Mouse (Mus musculus) stomach, embryonic 15.5 days (tissue): ENCODE data around the gene Epha3. TPM values are rescaled to one million over a fixed set of nuclear protein-coding genes. Genes with fewer than 3 reads are reported as not detected.

Experiments used
- ATAC-seq: fragments of 200-750 bp; cut with Nextera tagmentation; 2 replicates; pipeline ENCODE4 v1.8.0; 2017; ENCODE audit warnings: low read depth, moderate number of reproducible peaks, moderate TSS enrichment; ENCODE audit not compliant: insufficient read depth, low FRiP score
- H3K27ac ChIP-seq: fragments of 300-500 bp; sonication (generic); 2 replicates; pipeline ENCODE4 v1.5.1; 2015; ENCODE audit warnings: mild to moderate bottlenecking, inconsistent platforms
- H3K27me3 ChIP-seq: fragments of 300-500 bp; sonication (generic); replicated peaks from 2 replicates; pipeline ENCODE4 v1.6.1; 2015; ENCODE audit warnings: inconsistent platforms
- H3K36me3 ChIP-seq: fragments of 300-500 bp; sonication (generic); 2 replicates; pipeline ENCODE4 v1.6.1; 2015; ENCODE audit warnings: inconsistent platforms
- H3K4me1 ChIP-seq: fragments of 300-500 bp; sonication (generic); 2 replicates; pipeline ENCODE4 v1.6.1; 2015; ENCODE audit warnings: inconsistent platforms
- H3K4me2 ChIP-seq: fragments of 300-500 bp; sonication (generic); 2 replicates; pipeline ENCODE4 v1.6.1; 2015; ENCODE audit warnings: mild to moderate bottlenecking, inconsistent platforms
- H3K4me3 ChIP-seq: fragments of 300-500 bp; sonication (generic); replicated peaks from 2 replicates; pipeline ENCODE4 v1.5.1; 2015; ENCODE audit warnings: inconsistent platforms
- H3K9ac ChIP-seq: fragments of 300-500 bp; sonication (generic); 2 replicates; pipeline ENCODE4 v1.6.1; 2015; ENCODE audit warnings: inconsistent platforms
- H3K9me3 ChIP-seq: fragments of 300-500 bp; sonication (generic); 2 replicates; pipeline ENCODE4 v1.6.1; 2016; ENCODE audit warnings: inconsistent platforms
- WGBS: fragments of 180-500 bp; shearing (Covaris S2); methylation state at CpG from one replicate; pipeline ENCODE4 v1.1.7; 2015; 5-methylcytosine and 5-hydroxymethylcytosine counted together
- polyA plus RNA-seq: library from polyadenylated mRNA; unstranded; fragments of >200 nt; fragmentation: Nextera tagmentation; extraction: Ambion mirVana; gene quantifications from 2 replicates; pipeline ENCODE4 v1.2.1, GENCODE M21; 2015

Gene Epha3
- polyA plus RNA-seq, 1 experiment from 2014 or later: 14.8 TPM

DNA sequence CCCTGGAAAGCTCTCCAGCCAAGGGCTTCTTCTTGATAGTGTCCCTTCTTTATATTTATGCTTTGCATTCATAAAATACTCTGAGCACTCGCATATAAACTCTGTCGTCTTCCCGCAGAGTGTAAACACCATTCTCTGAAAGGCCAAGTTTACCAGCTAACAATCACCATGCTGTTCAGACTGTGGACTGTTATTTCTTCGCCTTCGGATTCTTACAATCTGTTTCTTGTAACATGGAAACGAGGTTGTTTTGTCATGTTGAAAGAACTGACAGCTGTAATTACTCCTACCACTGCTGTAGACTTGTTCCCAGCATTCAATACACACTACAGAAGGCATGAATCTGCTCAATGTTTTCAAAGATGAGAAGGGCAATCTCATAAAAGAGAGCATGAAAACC, 46.4 kb downstream of the Epha3 start:
- Histone ChIP-seq H3K4me2 (0 out of 2 replicates have a peak overlapping the region, but pooled peaks have one; percentile 5), H3K9me3 (no peaks in the 10 kb centered on the region)
- 34% methylated on average over 6 of the region's 6 CpGs for WGBS

DNA sequence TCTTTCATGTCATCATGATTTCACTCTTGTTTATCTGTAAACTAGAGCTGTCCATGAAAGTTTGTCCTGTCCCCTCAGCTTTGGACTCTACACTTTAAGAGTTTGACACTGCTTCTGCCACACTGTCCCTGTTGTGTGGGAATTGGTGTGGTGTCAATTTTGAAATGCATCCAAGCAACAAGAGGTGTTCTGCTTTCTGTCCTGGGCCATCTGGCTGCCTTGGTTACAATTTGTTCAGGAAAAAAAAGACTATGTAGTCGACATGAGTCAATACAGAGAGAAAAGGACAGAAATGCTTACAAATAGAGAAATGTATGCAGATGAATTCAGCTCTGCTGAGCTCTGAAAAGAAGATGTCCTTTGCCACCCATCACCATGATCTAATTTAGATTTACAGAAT, 47.3 kb downstream of the Epha3 start:
- no peaks in the 10 kb centered on the region for H3K9me3 ChIP-seq
- H3K4me3 ChIP-seq: no peak overlapping the region
- no peaks in the 10 kb centered on the region for H3K4me1 ChIP-seq
- H3K27ac ChIP-seq: no peak overlapping the region
- H3K9ac ChIP-seq: no peak overlapping the region
- WGBS: 17% methylated on average over 1 of the region's 1 CpGs
- H3K4me2 ChIP-seq: no peak overlapping the region
- ATAC-seq: no peak
- H3K27me3 ChIP-seq: no peaks in the 10 kb centered on the region
- no peaks in the 10 kb centered on the region for H3K36me3 ChIP-seq

More for the DNA sequence above, 46.4 kb downstream of the Epha3 start:
- H3K4me1 ChIP-seq: no peaks in the 10 kb centered on the region
- ATAC-seq: no peak; the same call in 1 of the 2 replicates
- H3K36me3 ChIP-seq: no peaks in the 10 kb centered on the region
- H3K27me3 ChIP-seq: no peaks in the 10 kb centered on the region
- H3K4me3 ChIP-seq: no peak overlapping the region
- peak overlapping the region; percentile 27 for H3K27ac ChIP-seq
- no peak overlapping the region for H3K9ac ChIP-seq

DNA sequence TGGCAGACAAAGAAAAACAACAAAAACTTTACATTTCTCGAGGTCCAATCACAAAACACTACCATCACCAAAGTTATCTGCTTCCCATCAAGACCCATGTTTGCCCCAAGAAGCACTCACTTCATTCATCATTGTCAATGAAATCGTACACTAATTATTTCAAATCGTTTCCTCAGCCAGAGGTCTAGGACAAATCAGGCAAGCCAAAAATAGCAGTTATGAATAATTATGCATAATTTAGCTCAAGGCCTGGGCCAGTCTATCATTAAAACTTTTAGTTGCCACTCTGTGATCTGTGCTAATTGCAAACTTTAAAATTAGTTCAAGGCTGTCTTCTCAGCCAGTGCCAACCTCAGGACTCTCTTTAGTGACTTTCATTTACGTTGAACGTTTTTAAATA, 54.1 kb downstream of the Epha3 start:
- ATAC-seq: no peak
- 57% methylated on average over 5 of the region's 5 CpGs for WGBS
- no peaks in the 10 kb centered on the region for H3K9me3 ChIP-seq

DNA sequence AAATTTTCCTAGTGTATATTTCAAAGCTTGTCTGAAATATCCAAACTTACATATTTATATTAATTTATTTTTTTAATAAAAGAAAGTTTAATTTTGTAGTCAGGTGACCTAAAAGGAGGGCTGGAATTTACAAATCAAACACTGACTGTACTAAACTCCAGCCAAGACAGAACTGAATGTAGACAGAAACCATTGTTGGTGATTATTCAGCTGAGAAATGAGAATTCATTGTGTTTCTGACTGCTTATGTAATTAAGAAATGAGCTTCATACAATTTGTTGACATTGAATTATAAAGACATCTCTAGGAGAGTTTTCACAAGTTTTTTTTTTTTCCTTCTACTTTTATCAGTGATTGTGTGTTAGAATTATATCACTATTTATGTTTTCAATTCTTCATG, 55.0 kb downstream of the Epha3 start:
- Histone ChIP-seq H3K4me1 (no peaks in the 10 kb centered on the region), H3K9ac (no peak overlapping the region), H3K27ac (no peak overlapping the region), H3K4me3 (no peak overlapping the region), H3K36me3 (no peaks in the 10 kb centered on the region), H3K9me3 (no peaks in the 10 kb centered on the region), H3K27me3 (no peaks in the 10 kb centered on the region), H3K4me2 (no peak overlapping the region)
- ATAC-seq: no peak

More for the DNA sequence above, 54.1 kb downstream of the Epha3 start:
- no peaks in the 10 kb centered on the region for H3K4me1 ChIP-seq
- H3K9ac ChIP-seq: no peak overlapping the region
- no peak overlapping the region for H3K4me2 ChIP-seq
- no peak overlapping the region for H3K4me3 ChIP-seq
- no peaks in the 10 kb centered on the region for H3K36me3 ChIP-seq
- H3K27me3 ChIP-seq: no peaks in the 10 kb centered on the region
- H3K27ac ChIP-seq: no peak overlapping the region

DNA sequence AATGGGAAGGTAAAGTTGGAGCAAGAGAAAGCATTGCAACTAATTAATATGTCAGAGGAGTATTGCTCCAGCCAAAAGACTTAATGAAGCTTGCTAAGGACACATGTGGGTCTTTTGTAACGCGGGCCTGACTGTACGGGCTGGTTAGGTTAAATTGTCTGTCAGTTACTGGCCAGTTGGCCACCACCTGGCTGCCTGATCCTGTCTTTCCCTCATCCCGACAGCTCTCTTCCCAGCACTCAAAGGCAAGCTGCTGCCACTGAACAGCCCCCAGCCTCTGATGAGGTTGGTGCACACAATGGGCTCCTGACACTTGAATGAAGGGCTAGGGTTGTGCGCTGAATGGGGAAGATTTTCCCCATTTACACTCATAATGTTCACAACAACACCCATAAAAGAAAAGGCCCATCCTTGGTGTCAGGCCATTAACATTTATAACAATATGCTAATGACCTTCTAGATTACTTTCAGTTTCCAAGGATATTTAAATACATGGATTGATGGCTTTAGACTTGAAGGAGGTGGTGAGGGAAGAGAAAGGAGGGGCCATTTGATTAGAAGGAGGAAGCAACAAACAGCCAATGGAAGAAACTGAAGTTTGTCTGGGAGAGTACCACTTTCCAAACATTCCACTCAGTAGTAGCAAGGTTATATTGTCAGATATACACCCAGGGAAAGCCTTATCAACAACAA, 57.4 kb downstream of the Epha3 start:
- H3K9ac ChIP-seq: no peak overlapping the region
- no peak overlapping the region for H3K4me3 ChIP-seq
- no peaks in the 10 kb centered on the region for H3K9me3 ChIP-seq
- no peak overlapping the region for H3K4me2 ChIP-seq
- WGBS: 78% methylated on average over 5 of the region's 5 CpGs
- H3K4me1 ChIP-seq: no peaks in the 10 kb centered on the region
- H3K27me3 ChIP-seq: no peaks in the 10 kb centered on the region
- H3K36me3 ChIP-seq: no peaks in the 10 kb centered on the region
- no peak overlapping the region for H3K27ac ChIP-seq
- no peak for ATAC-seq

DNA sequence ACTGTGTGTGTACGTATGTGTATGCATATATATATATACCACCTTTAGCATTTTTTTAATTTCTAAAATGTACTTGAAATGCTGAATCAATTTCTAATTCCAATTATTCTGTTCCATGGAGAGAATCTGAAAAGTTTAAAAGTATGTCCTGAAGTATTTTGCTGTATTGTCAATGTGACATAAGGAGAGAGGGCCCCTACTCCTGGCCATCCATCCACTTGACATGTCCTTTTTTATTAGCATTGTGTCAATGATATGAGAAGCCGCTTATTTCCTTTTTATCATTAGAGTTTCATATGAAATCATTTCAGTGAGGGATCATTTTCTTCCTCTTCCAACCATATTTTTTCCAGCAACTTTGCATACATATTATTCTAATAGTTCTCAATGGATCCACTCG, 58.0 kb downstream of the Epha3 start:
- 88% methylated on average over 3 of the region's 3 CpGs for WGBS
- Histone ChIP-seq H3K9me3 (no peaks in the 10 kb centered on the region), H3K4me3 (no peak overlapping the region), H3K9ac (no peak overlapping the region), H3K27ac (no peak overlapping the region), H3K4me1 (no peaks in the 10 kb centered on the region), H3K36me3 (no peaks in the 10 kb centered on the region), H3K27me3 (no peaks in the 10 kb centered on the region), H3K4me2 (no peak overlapping the region)
- no peak for ATAC-seq

DNA sequence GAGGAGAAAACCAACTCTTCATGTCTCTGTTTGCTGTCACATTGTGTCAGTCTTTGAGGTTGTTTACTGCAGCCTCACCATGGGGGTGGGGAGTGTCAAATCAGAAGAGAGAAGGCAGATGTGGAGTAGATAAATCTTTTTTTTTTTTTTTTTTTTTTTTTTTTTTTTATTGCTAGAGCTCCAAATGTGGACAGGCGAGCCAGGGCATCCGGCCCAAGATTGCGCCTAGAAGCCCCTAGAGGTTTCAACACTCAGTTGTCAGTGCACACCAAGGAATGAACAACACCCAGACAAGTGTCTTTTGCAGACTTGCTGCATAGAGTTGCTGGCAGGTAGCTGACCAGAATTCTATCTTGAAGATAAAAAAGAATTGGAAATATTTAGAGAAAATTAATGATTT, 62.5 kb downstream of the Epha3 start:
- no peak for ATAC-seq
- H3K9ac ChIP-seq: no peak overlapping the region
- H3K9me3 ChIP-seq: no peaks in the 10 kb centered on the region
- no peak overlapping the region for H3K27ac ChIP-seq
- H3K4me1 ChIP-seq: no peaks in the 10 kb centered on the region
- H3K27me3 ChIP-seq: no peaks in the 10 kb centered on the region
- WGBS: 77% methylated on average over 3 of the region's 3 CpGs
- no peak overlapping the region for H3K4me3 ChIP-seq
- no peak overlapping the region for H3K4me2 ChIP-seq
- H3K36me3 ChIP-seq: no peaks in the 10 kb centered on the region

DNA sequence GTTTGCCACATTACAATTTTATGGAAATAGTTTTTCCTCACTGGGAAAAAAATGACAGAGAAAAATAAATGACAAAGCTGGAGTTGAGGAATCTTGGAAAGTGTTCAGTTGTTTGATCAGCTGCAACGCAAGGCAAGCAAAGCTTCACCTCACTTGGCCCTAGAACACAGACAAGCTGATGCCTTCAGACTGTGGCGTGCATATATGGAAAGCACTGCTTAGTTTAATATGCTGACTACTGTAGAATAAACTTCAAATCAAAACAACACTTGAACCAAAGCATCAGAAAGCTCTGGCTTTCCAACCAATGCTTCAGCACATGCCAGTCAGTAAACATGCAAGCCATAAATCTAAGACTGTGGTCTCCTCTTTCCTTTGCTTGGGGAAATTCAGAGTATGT, 65.6 kb downstream of the Epha3 start:
- no peaks in the 10 kb centered on the region for H3K4me1 ChIP-seq
- WGBS: 43% methylated on average over 2 of the region's 2 CpGs
- H3K9me3 ChIP-seq: no peaks in the 10 kb centered on the region
- H3K4me3 ChIP-seq: no peak overlapping the region
- no peak overlapping the region for H3K27ac ChIP-seq
- ATAC-seq: no peak
- no peaks in the 10 kb centered on the region for H3K36me3 ChIP-seq
- H3K4me2 ChIP-seq: no peak overlapping the region
- H3K9ac ChIP-seq: no peak overlapping the region
- H3K27me3 ChIP-seq: no peaks in the 10 kb centered on the region

DNA sequence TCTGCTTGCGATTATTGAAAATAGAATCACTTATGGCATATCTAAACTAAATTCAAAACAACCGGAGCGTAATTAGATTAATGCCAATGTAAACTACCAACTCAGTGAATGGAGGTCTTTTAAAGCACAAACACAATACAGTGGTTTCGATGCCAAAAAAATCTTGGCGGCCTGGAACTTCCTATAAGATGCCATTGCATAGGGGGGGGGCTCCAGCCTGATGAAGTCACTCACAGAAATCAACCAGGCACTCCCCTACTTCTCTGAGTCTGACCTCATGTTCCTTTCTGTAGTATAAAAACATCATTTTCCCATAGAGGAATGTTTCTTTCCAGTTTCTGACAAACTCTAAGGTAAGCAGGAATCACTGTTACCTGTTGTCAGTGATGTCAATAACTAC, 69.7 kb downstream of the Epha3 start:
- no peak for ATAC-seq
- H3K9me3 ChIP-seq: no peaks in the 10 kb centered on the region
- H3K9ac ChIP-seq: no peak overlapping the region
- no peaks in the 10 kb centered on the region for H3K27me3 ChIP-seq
- no peaks in the 10 kb centered on the region for H3K4me1 ChIP-seq
- no peak overlapping the region for H3K4me2 ChIP-seq
- H3K4me3 ChIP-seq: no peak overlapping the region
- WGBS: 61% methylated on average over 5 of the region's 5 CpGs
- no peak overlapping the region for H3K27ac ChIP-seq
- no peaks in the 10 kb centered on the region for H3K36me3 ChIP-seq

DNA sequence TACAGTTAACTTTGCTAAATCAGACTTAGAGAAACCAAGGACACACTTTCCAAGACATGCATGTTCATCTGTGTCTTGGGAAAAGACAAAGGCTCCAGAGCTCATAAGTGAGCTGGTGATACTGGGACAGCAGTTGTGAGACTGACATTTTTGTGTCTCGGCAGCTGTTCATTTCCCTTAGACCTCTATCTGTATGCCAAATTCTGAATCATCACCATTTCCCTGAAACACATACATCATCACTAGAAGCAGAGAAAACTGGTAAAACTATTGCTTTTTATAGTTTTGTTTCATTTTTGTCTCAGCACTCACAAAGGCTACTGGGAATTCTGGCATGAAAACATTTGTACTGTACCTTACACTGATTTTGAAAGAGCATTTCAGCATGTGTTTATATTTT, 70.2 kb downstream of the Epha3 start:
- Histone ChIP-seq H3K9ac (no peak overlapping the region), H3K27ac (no peak overlapping the region), H3K4me1 (no peaks in the 10 kb centered on the region), H3K9me3 (no peaks in the 10 kb centered on the region), H3K4me2 (no peak overlapping the region), H3K4me3 (no peak overlapping the region), H3K36me3 (no peaks in the 10 kb centered on the region), H3K27me3 (no peaks in the 10 kb centered on the region)
- no peak for ATAC-seq
- WGBS: 59% methylated on average over 1 of the region's 1 CpGs

DNA sequence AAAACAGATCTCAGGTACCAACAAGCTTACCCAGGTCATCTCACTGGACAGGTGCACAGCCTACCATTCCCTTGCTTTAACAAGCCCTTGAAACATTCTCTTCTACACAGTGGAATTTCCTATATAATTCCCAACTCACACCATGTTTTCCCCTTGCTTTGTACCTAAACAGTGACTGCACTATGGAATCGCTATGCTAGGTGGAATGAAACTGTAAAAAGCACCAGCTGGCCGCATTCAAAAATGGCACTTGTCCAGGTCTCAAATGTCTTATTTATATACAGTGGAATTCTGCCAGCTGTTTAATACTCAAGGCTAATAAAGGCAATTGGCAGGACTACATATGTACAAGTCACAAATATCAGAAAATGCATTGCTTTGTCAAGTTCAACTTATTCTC, 71.9 kb downstream of the Epha3 start:
- H3K9me3 ChIP-seq: no peaks in the 10 kb centered on the region
- ATAC-seq: no peak
- WGBS: 40% methylated on average over 2 of the region's 2 CpGs
- no peaks in the 10 kb centered on the region for H3K27me3 ChIP-seq
- no peaks in the 10 kb centered on the region for H3K36me3 ChIP-seq
- no peak overlapping the region for H3K4me3 ChIP-seq
- H3K9ac ChIP-seq: no peak overlapping the region
- no peak overlapping the region for H3K4me2 ChIP-seq
- no peaks in the 10 kb centered on the region for H3K4me1 ChIP-seq
- H3K27ac ChIP-seq: no peak overlapping the region

DNA sequence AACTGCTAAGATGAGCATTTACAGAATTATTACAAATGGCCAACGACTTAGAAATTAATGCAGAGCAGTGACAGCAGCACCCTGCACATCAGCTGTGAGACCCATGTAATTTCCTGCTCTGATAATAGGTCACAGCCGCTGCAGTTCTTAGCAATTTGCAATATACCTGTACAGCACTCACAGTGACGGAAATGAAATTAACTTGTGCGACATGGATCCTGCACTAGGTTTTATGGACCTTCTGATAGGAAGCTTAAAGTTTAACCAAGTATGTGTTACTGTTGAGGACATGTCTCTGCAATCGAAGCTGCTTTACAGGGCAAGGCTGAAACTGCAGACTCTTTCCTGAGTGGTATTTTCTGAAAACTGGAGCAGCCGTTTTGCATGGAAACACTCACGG, 80.4 kb downstream of the Epha3 start:
- Histone ChIP-seq H3K4me2 (no peak overlapping the region), H3K36me3 (no peaks in the 10 kb centered on the region), H3K27me3 (no peaks in the 10 kb centered on the region), H3K9me3 (no peaks in the 10 kb centered on the region), H3K4me3 (no peak overlapping the region), H3K9ac (no peak overlapping the region), H3K27ac (no peak overlapping the region), H3K4me1 (no peaks in the 10 kb centered on the region)
- 57% methylated on average over 7 of the region's 7 CpGs for WGBS
- peak; percentile 53; the same call in 1 of the 2 replicates for ATAC-seq

DNA sequence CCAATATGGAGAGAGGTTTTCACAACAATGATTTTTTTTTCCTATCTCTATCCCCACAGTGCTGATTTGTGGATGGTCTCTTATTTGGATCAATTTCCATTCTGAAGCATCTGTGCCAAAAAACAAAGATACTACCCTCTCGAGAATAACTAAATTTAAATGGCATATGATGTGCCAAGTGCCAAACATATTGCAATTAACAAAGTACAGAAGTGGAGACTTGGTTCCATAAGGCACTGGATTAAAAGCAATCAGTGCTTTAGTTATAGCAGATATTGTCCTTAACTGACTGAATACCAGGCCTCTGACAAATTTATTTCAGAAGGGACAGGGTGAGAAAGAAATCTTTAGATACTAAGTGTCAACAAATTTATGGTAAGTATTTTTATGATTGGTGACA, 81.9 kb downstream of the Epha3 start:
- H3K27ac ChIP-seq: no peak overlapping the region
- no peak overlapping the region for H3K9ac ChIP-seq
- ATAC-seq: no peak
- no peaks in the 10 kb centered on the region for H3K9me3 ChIP-seq
- H3K36me3 ChIP-seq: no peaks in the 10 kb centered on the region
- H3K4me2 ChIP-seq: no peak overlapping the region
- WGBS: 63% methylated on average over 1 of the region's 1 CpGs
- H3K27me3 ChIP-seq: no peaks in the 10 kb centered on the region
- H3K4me3 ChIP-seq: no peak overlapping the region
- no peaks in the 10 kb centered on the region for H3K4me1 ChIP-seq
